Mouse (Mus musculus) forebrain, embryonic 15.5 days (tissue): ENCODE measurements around the gene Slc25a45. TPM values are rescaled to one million over a fixed set of nuclear protein-coding genes. Genes with fewer than 3 reads are reported as not detected.

Experiments
- ATAC-seq: fragments of 200-750 bp; cut with Nextera tagmentation; replicated peaks from 2 replicates; pipeline ENCODE4 v1.8.0; 2017; ENCODE audit warnings: mild to moderate bottlenecking, moderate TSS enrichment, moderate library complexity
- H3K27ac ChIP-seq: fragments of 300-500 bp; sonication (generic); replicated peaks from 2 replicates; pipeline ENCODE4 v1.5.1; 2015; ENCODE audit warnings: mild to moderate bottlenecking, inconsistent platforms
- H3K27me3 ChIP-seq: fragments of 300-500 bp; sonication (generic); 2 replicates; pipeline ENCODE4 v1.6.1; 2015; ENCODE audit warnings: inconsistent platforms
- H3K36me3 ChIP-seq: fragments of 300-500 bp; sonication (generic); 2 replicates; pipeline ENCODE4 v1.6.1; 2015; ENCODE audit warnings: mild to moderate bottlenecking, inconsistent platforms
- H3K4me1 ChIP-seq: fragments of 300-500 bp; sonication (generic); 2 replicates; pipeline ENCODE4 v1.6.1; 2015; ENCODE audit warnings: inconsistent platforms
- H3K4me2 ChIP-seq: fragments of 300-500 bp; sonication (generic); replicated peaks from 2 replicates; pipeline ENCODE4 v1.6.1; 2015; ENCODE audit warnings: mild to moderate bottlenecking, inconsistent platforms
- H3K4me3 ChIP-seq: fragments of 300-500 bp; sonication (generic); 2 replicates; pipeline ENCODE4 v1.5.1; 2015; ENCODE audit warnings: mild to moderate bottlenecking, inconsistent platforms
- H3K9ac ChIP-seq: fragments of 300-500 bp; sonication (generic); replicated peaks from 2 replicates; pipeline ENCODE4 v1.6.1; 2015; ENCODE audit warnings: mild to moderate bottlenecking, inconsistent platforms
- H3K9me3 ChIP-seq: fragments of 300-500 bp; sonication (generic); 2 replicates; pipeline ENCODE4 v1.6.1; 2016; ENCODE audit warnings: inconsistent platforms
- WGBS: fragments of 180-500 bp; shearing (Covaris S2); methylation state at CpG from one replicate; pipeline ENCODE4 v1.1.7; 2015; ENCODE audit warnings: mixed read lengths; 5-methylcytosine and 5-hydroxymethylcytosine counted together
- polyA plus RNA-seq: library from polyadenylated mRNA; unstranded; fragments of >200 nt; fragmentation: Nextera tagmentation; extraction: Ambion mirVana; gene quantifications from 2 replicates; pipeline ENCODE4 v1.2.1, GENCODE M21; 2015

Gene Slc25a45
- polyA plus RNA-seq, 1 experiment from 2014 or later, result 1.7 TPM

DNA sequence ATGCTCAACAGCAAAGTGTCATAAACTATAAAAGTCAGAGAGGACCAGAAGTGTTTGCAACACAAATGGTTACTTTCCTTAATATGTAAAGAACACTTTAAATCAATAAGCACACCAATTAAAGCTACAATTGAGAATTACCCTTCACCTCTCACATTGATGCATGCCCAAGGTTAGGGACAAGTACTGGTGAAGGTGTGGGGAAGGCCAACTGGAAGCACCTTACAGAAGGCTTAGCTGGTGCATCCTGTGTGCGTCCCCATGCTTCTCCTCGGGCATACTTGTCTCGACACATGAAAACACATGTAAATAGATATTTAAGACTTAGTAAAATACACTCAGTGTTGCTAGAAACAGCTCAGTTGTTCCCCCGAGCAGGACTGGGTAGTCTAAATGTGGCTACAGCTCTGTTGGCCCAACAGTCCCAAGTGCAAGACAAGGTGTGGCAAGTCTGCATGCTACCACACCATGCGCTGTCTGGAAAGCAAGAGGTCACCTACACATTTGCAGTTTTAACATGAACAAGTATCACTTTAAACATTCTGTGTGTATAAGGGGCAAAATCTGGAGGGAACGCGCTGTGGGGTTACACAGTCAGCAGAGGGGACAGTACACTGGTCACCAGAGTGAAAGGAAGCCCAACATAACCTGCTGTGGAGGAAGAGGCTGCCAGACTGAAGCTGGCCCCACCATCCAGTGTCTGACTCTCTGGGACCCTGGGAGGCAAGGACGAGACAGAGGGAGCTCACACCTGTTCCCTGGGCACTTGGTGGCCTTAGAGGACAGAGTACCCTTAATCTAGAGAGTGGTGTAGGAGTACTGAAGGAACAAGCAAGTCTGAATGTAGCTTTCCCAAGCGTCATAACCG is 42.3 kb upstream of the Slc25a45 start:
- ATAC-seq, result no peak
- Histone ChIP-seq H3K4me3 (no peak overlapping the region), H3K36me3 (no peaks in the 10 kb centered on the region), H3K9ac (no peak overlapping the region), H3K27ac (no peak overlapping the region), H3K27me3 (no peaks in the 10 kb centered on the region), H3K4me1 (no peaks in the 10 kb centered on the region), H3K4me2 (no peak overlapping the region), H3K9me3 (no peaks in the 10 kb centered on the region)
- 90% methylated on average over 10 of the region's 10 CpGs for WGBS

DNA sequence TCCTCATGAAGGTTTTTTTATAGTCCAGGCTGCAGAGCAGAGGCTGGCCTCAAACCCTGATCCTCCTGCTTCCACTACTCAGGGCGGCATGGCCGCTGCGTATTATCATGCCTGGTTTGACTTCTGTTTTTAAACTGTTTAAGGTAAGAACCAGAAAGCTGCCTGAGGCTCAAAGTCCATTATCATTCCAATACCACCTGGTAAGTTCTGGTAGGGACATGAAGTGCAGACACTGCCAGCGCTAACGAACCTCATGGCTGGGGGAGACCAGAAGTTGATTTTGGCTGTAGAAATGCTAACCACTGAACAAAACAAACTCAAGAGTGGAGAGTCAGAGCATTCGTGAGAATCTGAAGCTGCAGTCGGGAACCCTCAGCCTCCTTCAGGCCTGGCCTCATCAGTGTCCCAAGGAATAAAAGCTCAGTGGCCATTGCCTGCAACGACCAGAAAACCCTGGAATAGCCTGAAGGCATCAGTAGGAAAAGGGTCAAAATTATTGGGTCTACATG is 41.6 kb upstream of the Slc25a45 start:
- H3K4me1 ChIP-seq, result no peaks in the 10 kb centered on the region
- 76% methylated on average over 8 of the region's 8 CpGs for WGBS
- H3K9me3 ChIP-seq, result no peaks in the 10 kb centered on the region
- H3K36me3 ChIP-seq, result no peaks in the 10 kb centered on the region
- no peak for ATAC-seq
- H3K9ac ChIP-seq, result no peak overlapping the region
- H3K27ac ChIP-seq, result no peak overlapping the region
- H3K4me2 ChIP-seq, result no peak overlapping the region
- no peaks in the 10 kb centered on the region for H3K27me3 ChIP-seq
- no peak overlapping the region for H3K4me3 ChIP-seq

DNA sequence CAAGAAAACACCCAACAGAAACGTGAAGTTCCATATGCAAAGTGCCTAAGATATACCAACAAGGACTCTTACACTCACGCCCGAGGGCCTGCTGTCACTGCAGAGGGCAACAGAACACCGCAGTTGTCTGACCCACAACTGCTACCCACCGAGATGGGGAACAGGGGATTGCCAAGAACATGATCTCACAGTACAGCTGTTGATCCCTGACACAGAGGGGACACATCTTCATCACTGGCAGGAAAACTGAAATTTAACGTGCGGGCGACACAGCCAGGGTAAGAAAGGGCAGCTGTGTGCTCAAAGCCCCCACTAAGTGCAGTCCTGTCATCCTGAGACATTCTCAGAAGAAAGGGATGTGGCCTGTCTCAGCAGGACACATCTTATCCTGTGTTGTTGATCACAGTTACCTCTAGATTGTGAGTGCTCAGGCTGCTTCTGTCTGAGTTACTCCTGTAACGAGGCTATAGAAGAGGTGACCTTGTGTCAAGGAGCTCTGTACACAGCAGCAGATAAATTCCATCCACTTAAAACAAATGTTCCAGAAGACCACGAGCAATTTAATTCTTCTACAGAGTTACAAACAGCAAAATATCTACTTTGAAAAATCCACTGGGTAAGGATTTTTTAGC is 40.6 kb upstream of the Slc25a45 start:
- no peak for ATAC-seq
- Histone ChIP-seq H3K27ac (no peak overlapping the region), H3K4me3 (no peak overlapping the region), H3K9ac (no peak overlapping the region), H3K4me2 (no peak overlapping the region), H3K27me3 (no peaks in the 10 kb centered on the region), H3K4me1 (peaks cover 4% of the 10 kb centered on the region; the same call in 1 of the 2 replicates), H3K36me3 (no peaks in the 10 kb centered on the region), H3K9me3 (no peaks in the 10 kb centered on the region)
- WGBS, result 70% methylated on average over 10 of the region's 10 CpGs

DNA sequence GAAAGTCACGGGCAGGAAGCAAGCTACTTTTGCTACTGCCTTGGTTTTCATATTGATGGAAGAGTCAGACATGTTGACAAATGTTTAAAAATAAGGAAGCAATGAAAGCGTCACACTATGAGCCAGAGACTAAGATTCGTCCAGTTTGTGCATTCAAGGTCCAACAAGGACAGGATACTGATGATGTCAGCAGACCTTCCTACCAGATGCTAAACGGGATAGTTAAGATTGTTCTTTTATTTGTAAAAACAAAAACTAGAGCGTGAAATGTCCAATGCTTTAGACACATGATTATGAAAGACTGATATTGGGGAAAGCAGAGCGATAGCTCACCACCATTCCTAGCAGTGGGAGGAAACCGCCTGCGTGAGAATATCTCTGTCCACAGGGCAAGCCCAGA is 40.0 kb upstream of the Slc25a45 start:
- ATAC-seq, result no peak
- Histone ChIP-seq H3K9me3 (no peaks in the 10 kb centered on the region), H3K27me3 (no peaks in the 10 kb centered on the region), H3K4me2 (no peak overlapping the region), H3K36me3 (no peaks in the 10 kb centered on the region), H3K4me1 (peaks cover 8% of the 10 kb centered on the region), H3K4me3 (no peak overlapping the region), H3K9ac (no peak overlapping the region), H3K27ac (no peak overlapping the region)
- WGBS, result 91% methylated on average over 8 of the region's 8 CpGs

DNA sequence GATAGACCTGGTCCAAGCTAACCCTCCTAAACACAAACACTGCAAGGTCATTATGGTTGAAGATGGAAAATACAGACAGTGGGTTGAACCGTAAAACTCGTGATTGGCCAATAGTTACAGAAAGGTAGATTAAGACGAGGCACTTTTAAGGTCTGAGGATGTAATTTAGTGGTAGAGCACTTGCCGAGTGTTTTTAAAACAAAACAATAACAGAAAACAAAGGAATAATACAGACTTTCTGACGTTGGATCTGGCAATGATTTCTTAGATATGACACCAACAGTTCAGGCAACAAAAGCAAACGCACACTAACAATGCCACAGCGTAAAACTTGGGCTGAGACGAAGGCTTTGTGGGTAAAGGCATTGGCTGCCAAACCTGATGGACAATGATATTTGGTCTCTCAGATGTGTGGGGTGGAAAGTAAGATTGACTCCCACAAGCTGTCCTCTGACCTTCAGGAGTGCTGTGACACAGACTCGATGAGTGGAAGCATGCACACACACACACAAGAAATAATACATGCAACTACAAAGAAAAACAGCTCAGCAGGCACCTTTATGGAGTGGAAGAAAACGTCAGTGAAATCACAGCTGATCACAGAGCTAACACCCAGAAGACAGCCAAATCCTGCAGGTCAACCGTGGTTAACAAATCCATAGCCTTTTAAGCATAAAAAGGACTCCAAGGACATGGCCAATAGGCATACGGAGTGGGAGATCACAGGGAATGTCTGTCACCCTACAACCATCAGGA is 39.3 kb upstream of the Slc25a45 start:
- no peak for ATAC-seq
- WGBS, result 77% methylated on average over 12 of the region's 12 CpGs

DNA sequence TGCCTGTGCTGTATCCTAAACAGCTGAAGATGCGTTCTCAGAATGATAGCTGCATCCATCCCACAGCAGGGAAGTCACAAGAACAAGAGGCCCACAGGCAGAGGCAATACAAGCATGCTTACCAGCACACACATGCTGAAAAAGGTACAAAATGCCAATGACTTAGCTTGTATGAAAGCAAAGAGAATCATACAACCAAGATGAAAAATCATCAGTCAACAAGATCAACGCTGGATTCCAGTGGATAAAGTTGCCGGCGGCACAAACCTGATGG is 38.8 kb upstream of the Slc25a45 start:
- whole genome bisulfite sequencing, result 92% methylated on average over 4 of the region's 4 CpGs
- H3K4me3 ChIP-seq, result no peak overlapping the region
- no peak overlapping the region for H3K9ac ChIP-seq
- no peaks in the 10 kb centered on the region for H3K36me3 ChIP-seq
- no peak overlapping the region for H3K27ac ChIP-seq
- ATAC-seq, result no peak
- H3K9me3 ChIP-seq, result no peaks in the 10 kb centered on the region
- peaks cover 20% of the 10 kb centered on the region for H3K4me1 ChIP-seq
- no peaks in the 10 kb centered on the region for H3K27me3 ChIP-seq
- no peak overlapping the region for H3K4me2 ChIP-seq

More for the DNA sequence above, 39.3 kb upstream of the Slc25a45 start:
- H3K36me3 ChIP-seq, result no peaks in the 10 kb centered on the region
- no peak overlapping the region for H3K27ac ChIP-seq
- H3K9ac ChIP-seq, result no peak overlapping the region
- no peak overlapping the region for H3K4me3 ChIP-seq
- peaks cover 15% of the 10 kb centered on the region for H3K4me1 ChIP-seq
- H3K27me3 ChIP-seq, result no peaks in the 10 kb centered on the region
- H3K4me2 ChIP-seq, result no peak overlapping the region
- no peaks in the 10 kb centered on the region for H3K9me3 ChIP-seq

DNA sequence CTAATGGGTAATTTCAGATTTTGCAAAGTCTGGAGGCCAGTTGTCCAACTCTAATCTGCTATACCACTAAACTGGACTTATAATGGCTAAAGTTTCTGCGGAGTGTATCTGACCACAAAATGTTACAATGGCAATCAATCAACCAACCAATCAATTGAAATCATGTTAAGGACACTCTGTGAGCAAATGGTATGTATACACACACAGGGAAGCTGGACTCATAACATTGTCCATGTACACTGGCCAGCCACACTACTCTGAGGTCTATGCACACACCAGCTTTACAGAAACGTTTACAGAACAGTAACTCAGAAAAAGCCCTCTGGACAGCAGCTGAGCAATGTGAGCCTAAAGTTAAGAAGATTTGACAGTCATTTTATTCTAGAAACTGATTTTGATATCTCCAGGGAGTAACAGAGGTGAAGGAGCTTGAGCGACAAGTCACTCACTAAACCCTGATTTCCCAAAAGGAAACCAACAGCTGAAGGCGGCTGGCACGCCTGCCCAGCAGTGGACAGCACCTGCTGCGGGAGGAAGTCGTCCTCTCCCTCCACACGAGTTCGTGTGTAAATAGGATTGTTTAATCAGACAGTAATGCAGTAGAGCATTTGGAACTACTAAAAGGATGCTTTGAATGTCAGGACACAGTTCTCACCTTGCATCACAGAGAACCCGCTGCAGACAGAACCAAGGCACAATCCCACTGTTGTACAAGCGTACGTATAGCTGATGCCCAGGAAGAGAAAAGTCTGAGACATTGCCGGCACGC is 38.1 kb upstream of the Slc25a45 start:
- Histone ChIP-seq H3K27ac (no peak overlapping the region), H3K4me3 (no peak overlapping the region), H3K9ac (no peak overlapping the region), H3K9me3 (no peaks in the 10 kb centered on the region), H3K36me3 (no peaks in the 10 kb centered on the region), H3K4me2 (no peak overlapping the region), H3K27me3 (no peaks in the 10 kb centered on the region), H3K4me1 (peaks cover 26% of the 10 kb centered on the region)
- 74% methylated on average over 14 of the region's 14 CpGs for WGBS
- ATAC-seq, result no peak

DNA sequence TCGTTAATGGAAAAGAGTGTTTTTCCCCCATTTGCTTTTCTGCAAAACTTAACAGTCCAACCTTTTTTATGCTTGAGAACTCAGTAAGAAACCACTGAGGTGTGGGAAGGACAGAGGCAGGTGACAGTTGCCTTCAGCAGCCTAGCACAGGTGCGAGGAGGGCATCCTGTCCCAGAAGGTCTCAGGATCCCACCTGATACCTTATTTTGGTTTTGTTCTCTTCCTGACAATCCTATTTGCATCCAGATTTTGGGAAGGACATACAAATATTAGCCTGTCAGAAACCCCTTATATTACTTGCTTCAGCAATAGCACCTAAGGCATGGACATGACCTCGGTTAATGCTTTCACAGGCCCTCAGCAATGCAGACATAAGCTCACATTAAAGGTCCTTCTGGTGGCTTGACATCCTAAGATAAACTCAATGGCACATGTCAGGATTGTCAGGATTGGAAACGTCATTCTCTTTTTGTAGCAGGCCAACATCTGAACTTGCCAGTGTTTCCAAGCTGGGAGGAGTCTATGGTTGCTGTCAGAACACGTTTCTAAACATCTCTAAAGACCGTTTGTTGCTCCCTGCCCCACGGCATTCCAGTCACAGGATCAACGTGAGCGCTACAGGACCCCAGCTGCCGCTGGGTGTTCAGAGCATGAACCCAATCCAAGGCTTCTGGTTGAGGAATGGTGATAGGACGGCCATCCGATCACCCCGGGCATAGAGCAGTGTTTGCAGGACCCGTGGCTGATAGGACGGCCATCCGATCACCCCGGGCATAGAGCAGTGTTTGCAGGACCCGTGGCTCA is 37.3 kb upstream of the Slc25a45 start:
- H3K36me3 ChIP-seq, result no peaks in the 10 kb centered on the region
- H3K9me3 ChIP-seq, result no peaks in the 10 kb centered on the region
- no peak overlapping the region for H3K9ac ChIP-seq
- ATAC-seq, result no peak
- no peak overlapping the region for H3K4me3 ChIP-seq
- WGBS, result 80% methylated on average over 18 of the region's 18 CpGs
- H3K27me3 ChIP-seq, result no peaks in the 10 kb centered on the region
- H3K4me1 ChIP-seq, result peaks cover 32% of the 10 kb centered on the region
- no peak overlapping the region for H3K4me2 ChIP-seq
- H3K27ac ChIP-seq, result no peak overlapping the region

DNA sequence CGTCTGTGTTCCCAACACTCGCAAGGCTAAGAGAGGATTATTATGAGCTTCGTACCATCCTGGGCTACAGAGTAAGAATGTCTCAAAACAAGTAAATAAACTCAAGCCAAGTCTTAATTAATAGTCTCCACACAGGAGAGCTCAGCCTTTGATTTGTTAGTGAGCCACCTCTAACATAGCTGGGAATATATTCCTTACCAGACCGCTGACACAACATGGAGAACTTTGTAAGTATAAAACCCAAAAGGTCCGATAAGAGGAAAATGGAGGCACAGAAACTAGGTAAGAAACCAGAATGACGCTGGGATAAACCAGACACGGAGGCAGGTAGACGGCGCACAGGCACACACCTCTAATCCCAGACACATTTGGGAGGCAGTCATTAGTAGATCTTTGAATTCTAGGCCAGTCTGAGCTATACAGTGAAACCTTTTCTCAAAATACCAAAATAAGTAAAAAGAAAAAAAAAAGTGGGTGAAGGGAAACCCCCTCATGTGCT is 36.7 kb upstream of the Slc25a45 start:
- Histone ChIP-seq H3K27ac (no peak overlapping the region), H3K27me3 (no peaks in the 10 kb centered on the region), H3K4me2 (no peak overlapping the region), H3K36me3 (no peaks in the 10 kb centered on the region), H3K4me1 (peaks cover 36% of the 10 kb centered on the region), H3K4me3 (no peak overlapping the region), H3K9me3 (no peaks in the 10 kb centered on the region), H3K9ac (no peak overlapping the region)
- WGBS, result 87% methylated on average over 9 of the region's 9 CpGs
- ATAC-seq, result no peak

DNA sequence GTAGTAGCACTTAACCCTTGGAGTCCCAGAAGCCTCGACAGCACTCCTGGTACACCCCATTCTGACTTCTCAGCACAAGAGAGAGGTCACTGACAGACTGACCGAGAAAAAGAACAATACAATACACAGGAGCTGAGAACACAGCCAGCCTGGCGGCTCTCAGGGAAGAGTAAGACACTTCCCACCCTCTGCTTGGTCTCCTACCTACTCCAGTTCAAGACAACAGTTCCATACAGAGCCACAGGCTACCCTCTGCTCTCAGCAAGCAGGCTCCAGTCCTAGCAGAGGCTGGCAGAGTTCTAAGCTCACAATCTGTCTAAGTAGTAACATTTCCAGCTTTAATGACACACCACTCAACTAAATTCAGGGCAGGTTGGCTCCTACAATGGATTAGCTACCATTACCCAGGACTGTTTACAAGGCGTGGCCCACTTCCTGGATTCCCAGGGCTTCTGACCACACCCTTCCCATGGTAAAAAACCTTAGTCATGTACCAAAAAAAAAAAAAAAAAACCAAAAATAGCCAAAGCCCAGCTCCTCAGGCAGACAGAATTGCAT is 36.1 kb upstream of the Slc25a45 start:
- no peak for ATAC-seq
- Histone ChIP-seq H3K4me1 (peaks cover 40% of the 10 kb centered on the region), H3K4me3 (no peak overlapping the region), H3K27me3 (no peaks in the 10 kb centered on the region), H3K27ac (no peak overlapping the region), H3K9ac (peak overlapping the region; percentile 10; the same call in 1 of the 2 replicates), H3K9me3 (no peaks in the 10 kb centered on the region), H3K4me2 (no peak overlapping the region), H3K36me3 (no peaks in the 10 kb centered on the region)
- WGBS, result 61% methylated on average over 4 of the region's 4 CpGs
